Mouse (Mus musculus): ENCODE results near the gene Ptprm.

DNA sequence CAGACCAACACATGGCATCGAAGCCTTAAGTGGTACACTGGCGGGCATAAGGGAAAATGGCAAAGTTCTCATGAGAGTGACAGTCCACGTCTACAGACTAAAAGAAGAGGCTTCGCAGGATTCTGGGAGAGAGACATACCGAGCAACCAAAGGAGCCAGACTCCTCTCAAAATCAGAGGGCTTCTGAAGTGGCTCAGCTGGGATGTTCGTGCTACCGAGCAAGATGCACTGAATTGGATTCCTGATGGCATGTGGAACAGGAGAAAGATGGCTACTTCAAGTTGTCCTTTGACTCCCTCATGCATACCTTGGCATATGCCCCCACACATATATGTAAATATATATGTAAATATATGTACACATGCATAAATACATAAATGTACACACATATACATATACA lies 115.4 kb downstream of the Ptprm start:
- TF ChIP-seq POLR2AphosphoS2 (IDR thresholded peaks at IDR 0.05; ENCODE audit: low read length) (no peak), CTCF (IDR thresholded peaks at IDR 0.05 in 2 of 3, conservative IDR thresholded peaks at IDR 0.05 in 1 of 3; ENCODE audit: control insufficient read depth in 1 of 3, insufficient read depth in 1 of 3, low read depth in 2 of 3, low read length in 3 of 3, poor library complexity in 1 of 3, severe bottlenecking in 1 of 3) (no peak), ZMIZ1 (IDR thresholded peaks at IDR 0.05; ENCODE audit: low read depth, low read length) (no peak), HCFC1 (IDR thresholded peaks at IDR 0.05; ENCODE audit: low read depth, low read length) (no peak), ETS1 (IDR thresholded peaks at IDR 0.05; ENCODE audit: low read depth, low read length) (no peak), POLR2A (IDR thresholded peaks at IDR 0.05; ENCODE audit: control insufficient read depth in 1 of 2, insufficient read depth in 1 of 2, low read depth in 1 of 2, low read length in 2 of 2, poor library complexity in 1 of 2) (no peak), TBP (IDR thresholded peaks at IDR 0.05; ENCODE audit: low read depth, low read length) (no peak)
